Mouse (Mus musculus) forebrain, embryonic 15.5 days (tissue): Measurements from ENCODE around the gene Cachd1. TPM values are rescaled to one million over a fixed set of nuclear protein-coding genes. Genes with fewer than 3 reads are reported as not detected.
A peak's percentile ranks its signal among the peaks of the same experiment; 100 is the strongest.

Experiments
- ATAC-seq: fragments of 200-750 bp; cut with Nextera tagmentation; replicated peaks from 2 replicates; pipeline ENCODE4 v1.8.0; 2017; ENCODE audit warnings: mild to moderate bottlenecking, moderate TSS enrichment, moderate library complexity
- H3K27ac ChIP-seq: fragments of 300-500 bp; sonication (generic); replicated peaks from 2 replicates; pipeline ENCODE4 v1.5.1; 2015; ENCODE audit warnings: mild to moderate bottlenecking, inconsistent platforms
- H3K27me3 ChIP-seq: fragments of 300-500 bp; sonication (generic); 2 replicates; pipeline ENCODE4 v1.6.1; 2015; ENCODE audit warnings: inconsistent platforms
- H3K36me3 ChIP-seq: fragments of 300-500 bp; sonication (generic); 2 replicates; pipeline ENCODE4 v1.6.1; 2015; ENCODE audit warnings: mild to moderate bottlenecking, inconsistent platforms
- H3K4me1 ChIP-seq: fragments of 300-500 bp; sonication (generic); 2 replicates; pipeline ENCODE4 v1.6.1; 2015; ENCODE audit warnings: inconsistent platforms
- H3K4me2 ChIP-seq: fragments of 300-500 bp; sonication (generic); replicated peaks from 2 replicates; pipeline ENCODE4 v1.6.1; 2015; ENCODE audit warnings: mild to moderate bottlenecking, inconsistent platforms
- H3K4me3 ChIP-seq: fragments of 300-500 bp; sonication (generic); 2 replicates; pipeline ENCODE4 v1.5.1; 2015; ENCODE audit warnings: mild to moderate bottlenecking, inconsistent platforms
- H3K9ac ChIP-seq: fragments of 300-500 bp; sonication (generic); replicated peaks from 2 replicates; pipeline ENCODE4 v1.6.1; 2015; ENCODE audit warnings: mild to moderate bottlenecking, inconsistent platforms
- H3K9me3 ChIP-seq: fragments of 300-500 bp; sonication (generic); 2 replicates; pipeline ENCODE4 v1.6.1; 2016; ENCODE audit warnings: inconsistent platforms
- WGBS: fragments of 180-500 bp; shearing (Covaris S2); methylation state at CpG from one replicate; pipeline ENCODE4 v1.1.7; 2015; ENCODE audit warnings: mixed read lengths; 5-methylcytosine and 5-hydroxymethylcytosine counted together
- polyA plus RNA-seq: library from polyadenylated mRNA; unstranded; fragments of >200 nt; fragmentation: Nextera tagmentation; extraction: Ambion mirVana; gene quantifications from 2 replicates; pipeline ENCODE4 v1.2.1, GENCODE M21; 2015

Cachd1 gene
- polyA plus RNA-seq, 1 experiment from 2014 or later, result 18.1 TPM

DNA sequence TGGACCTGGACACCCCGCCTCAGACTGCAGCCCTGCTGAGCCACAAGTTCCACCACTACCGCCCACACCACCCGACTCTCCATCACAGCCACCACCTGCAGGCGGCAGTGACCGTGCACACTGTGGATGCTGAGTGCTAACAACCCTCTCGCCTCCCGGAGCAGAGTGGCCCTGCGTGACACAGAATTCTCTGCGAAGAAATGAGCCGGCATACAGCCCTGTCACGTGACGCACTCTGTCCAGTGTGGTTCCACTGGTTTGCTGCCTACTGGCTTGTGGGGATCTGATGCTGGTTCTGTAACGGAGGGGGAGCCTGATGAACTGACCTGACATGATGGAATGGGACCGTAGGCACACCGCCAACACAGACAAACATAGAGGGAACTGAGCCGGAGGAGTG, 226.5 kb downstream of the Cachd1 start:
- H3K4me1 ChIP-seq, result peaks cover 13% of the 10 kb centered on the region
- 92% methylated on average over 16 of the region's 16 CpGs for WGBS
- no peak overlapping the region for H3K27ac ChIP-seq
- no peak for ATAC-seq
- no peak overlapping the region for H3K9ac ChIP-seq
- no peak overlapping the region for H3K4me2 ChIP-seq
- no peaks in the 10 kb centered on the region for H3K9me3 ChIP-seq
- H3K4me3 ChIP-seq, result no peak overlapping the region
- H3K27me3 ChIP-seq, result no peaks in the 10 kb centered on the region
- peaks cover 9% of the 10 kb centered on the region; the same call in 1 of the 2 replicates for H3K36me3 ChIP-seq

GRCm38 (mm10) chr4:101008362-101008769, 231.9 kb downstream of the Cachd1 start:
- 16% methylated on average over 5 of the region's 5 CpGs for WGBS
- no peak overlapping the region for H3K27ac ChIP-seq
- ATAC-seq, result peak; percentile 67

GRCm38 (mm10) chr4:101009092-101009491, 232.6 kb downstream of the Cachd1 start:
- H3K9ac ChIP-seq, result no peak overlapping the region
- no peaks in the 10 kb centered on the region for H3K36me3 ChIP-seq
- H3K4me3 ChIP-seq, result no peak overlapping the region
- no peak overlapping the region for H3K27ac ChIP-seq
- WGBS, result 74% methylated on average over 4 of the region's 4 CpGs
- no peak for ATAC-seq
- H3K4me1 ChIP-seq, result peaks cover 14% of the 10 kb centered on the region
- no peaks in the 10 kb centered on the region for H3K27me3 ChIP-seq
- no peak overlapping the region for H3K4me2 ChIP-seq
- no peaks in the 10 kb centered on the region for H3K9me3 ChIP-seq

More at GRCm38 (mm10) chr4:101008362-101008769, 231.9 kb downstream of the Cachd1 start:
- H3K9ac ChIP-seq, result no peak overlapping the region
- 0 out of 2 replicates have a peak, but pooled peaks cover 2% of the 10 kb centered on the region for H3K36me3 ChIP-seq
- H3K4me2 ChIP-seq, result no peak overlapping the region
- H3K9me3 ChIP-seq, result no peaks in the 10 kb centered on the region
- no peak overlapping the region for H3K4me3 ChIP-seq
- H3K27me3 ChIP-seq, result no peaks in the 10 kb centered on the region
- H3K4me1 ChIP-seq, result peaks cover 14% of the 10 kb centered on the region

DNA sequence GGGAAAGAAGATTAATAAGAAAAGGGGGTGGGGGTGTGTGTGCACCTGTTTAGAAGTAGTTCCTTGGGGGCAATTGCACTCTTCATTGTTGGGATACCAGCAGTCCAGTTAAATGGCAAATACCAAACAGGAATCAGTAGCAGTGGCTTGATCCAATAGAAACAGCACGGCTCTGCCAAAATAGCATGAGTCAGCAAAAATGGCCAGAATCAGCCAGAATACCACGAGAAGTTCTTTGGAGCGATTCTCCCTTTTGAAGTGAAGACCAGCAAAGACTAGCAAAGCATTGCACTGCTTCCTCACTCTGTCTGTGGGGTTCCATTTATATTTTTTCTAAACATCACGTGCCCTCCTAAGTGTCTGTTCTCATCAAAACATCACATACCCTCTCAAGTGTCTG, 241.3 kb downstream of the Cachd1 start:
- H3K4me3 ChIP-seq, result no peak overlapping the region
- no peak overlapping the region for H3K4me2 ChIP-seq
- H3K36me3 ChIP-seq, result no peaks in the 10 kb centered on the region
- no peaks in the 10 kb centered on the region for H3K4me1 ChIP-seq
- H3K9ac ChIP-seq, result no peak overlapping the region
- H3K27me3 ChIP-seq, result no peaks in the 10 kb centered on the region
- H3K27ac ChIP-seq, result no peak overlapping the region
- WGBS, result 85% methylated on average over 4 of the region's 4 CpGs
- H3K9me3 ChIP-seq, result no peaks in the 10 kb centered on the region
- ATAC-seq, result no peak

DNA sequence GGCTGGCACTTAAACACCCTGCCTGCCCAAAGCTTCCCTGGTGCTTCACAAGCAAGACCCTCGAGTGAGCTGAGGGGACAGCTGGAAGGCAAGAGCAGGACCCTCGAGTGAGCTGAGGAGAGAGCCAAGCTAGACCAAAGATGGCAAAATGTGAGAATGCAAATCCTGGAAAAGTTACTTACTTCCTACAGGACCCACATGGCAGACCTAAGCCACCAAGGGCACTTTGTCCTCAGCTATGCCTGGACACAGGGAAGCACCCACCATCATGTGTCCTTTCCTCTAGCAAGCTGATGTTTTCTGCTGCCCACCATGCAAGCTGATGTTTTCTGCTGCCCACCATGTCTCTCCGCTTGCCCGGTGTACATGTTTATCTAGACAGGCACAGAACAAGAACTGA, 244.1 kb downstream of the Cachd1 start, which contains the start of gene Gm10577:
TSS of gene Gm10577 (minus strand) at position 101 of the 400 bp plus-strand sequence.
- Histone ChIP-seq H3K27ac (no peak within 1 kb of the TSS), H3K9me3 (no peaks in the 10 kb centered on the region), H3K9ac (no peak within 1 kb of the TSS), H3K4me1 (no peaks in the 10 kb centered on the region), H3K36me3 (no peaks in the 10 kb centered on the region), H3K4me3 (no peak within 1 kb of the TSS), H3K27me3 (no peaks in the 10 kb centered on the region), H3K4me2 (no peak within 1 kb of the TSS)
- 83% methylated on average over 4 of the region's 4 CpGs for WGBS
- ATAC-seq, result no peak

GRCm38 (mm10) chr4:101026566-101026965, 250.1 kb downstream of the Cachd1 start:
- no peaks in the 10 kb centered on the region for H3K9me3 ChIP-seq
- no peaks in the 10 kb centered on the region for H3K27me3 ChIP-seq
- no peak overlapping the region for H3K9ac ChIP-seq
- no peak overlapping the region for H3K4me2 ChIP-seq
- H3K4me3 ChIP-seq, result no peak overlapping the region
- no peaks in the 10 kb centered on the region for H3K36me3 ChIP-seq
- ATAC-seq, result peak; percentile 76
- H3K4me1 ChIP-seq, result peaks cover 12% of the 10 kb centered on the region
- peak overlapping the region; percentile 60 for H3K27ac ChIP-seq
- WGBS, result 60% methylated on average over 5 of the region's 5 CpGs

DNA sequence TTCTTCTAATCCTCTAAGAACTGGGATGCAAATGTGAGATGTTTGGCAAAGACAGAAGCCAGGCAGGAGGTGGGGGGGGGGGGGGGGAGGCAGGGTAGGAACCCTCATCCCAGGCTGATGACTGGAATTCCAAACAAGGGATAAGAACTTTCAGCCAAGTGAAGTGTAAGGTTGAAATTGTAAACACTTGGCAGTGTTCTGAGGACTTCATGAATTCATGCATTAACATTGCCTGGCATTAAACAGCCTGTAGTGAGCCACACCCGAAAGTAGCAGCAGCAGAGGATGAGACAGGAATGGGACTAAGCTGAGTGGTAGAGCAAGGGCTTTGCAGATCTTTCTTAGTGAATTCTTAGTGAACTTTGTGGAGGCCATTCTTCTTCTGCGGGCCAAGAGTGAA, 250.5 kb downstream of the Cachd1 start:
- no peak overlapping the region for H3K9ac ChIP-seq
- peak overlapping the region; percentile 60 for H3K27ac ChIP-seq
- H3K4me3 ChIP-seq, result no peak overlapping the region
- H3K4me1 ChIP-seq, result peaks cover 12% of the 10 kb centered on the region
- no peak overlapping the region for H3K4me2 ChIP-seq
- H3K36me3 ChIP-seq, result no peaks in the 10 kb centered on the region
- ATAC-seq, result peak; percentile 91
- no peaks in the 10 kb centered on the region for H3K9me3 ChIP-seq
- no peaks in the 10 kb centered on the region for H3K27me3 ChIP-seq
- 64% methylated on average over 2 of the region's 2 CpGs for WGBS

DNA sequence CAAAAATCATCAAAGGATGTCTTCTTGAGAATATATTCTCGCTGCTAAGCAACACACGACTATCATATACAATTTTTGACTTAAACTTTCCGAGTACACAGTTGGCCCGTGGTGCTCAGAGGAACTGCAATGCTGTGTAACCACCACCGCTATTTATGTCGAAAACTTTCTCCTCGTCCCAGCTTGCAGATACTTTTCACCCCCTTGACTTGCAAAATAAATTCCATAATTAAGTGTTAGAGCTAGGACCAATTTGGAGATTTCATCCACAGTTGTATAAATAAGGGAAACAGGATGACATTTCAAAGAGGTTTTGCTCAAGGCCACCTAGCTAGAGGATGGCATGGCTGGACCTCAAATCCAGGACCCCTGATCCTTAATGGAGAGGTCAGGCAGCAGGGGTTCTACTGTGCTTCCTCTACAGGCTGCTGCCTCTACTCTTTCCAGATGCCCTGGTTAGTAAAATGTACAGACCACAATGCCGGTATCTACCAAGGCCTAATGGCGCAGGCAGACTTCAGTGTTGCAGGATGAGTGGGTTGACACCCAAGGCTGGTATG, 251.5 kb downstream of the Cachd1 start:
- Histone ChIP-seq H3K4me1 (peaks cover 12% of the 10 kb centered on the region), H3K36me3 (no peaks in the 10 kb centered on the region), H3K4me2 (no peak overlapping the region), H3K9ac (no peak overlapping the region), H3K4me3 (no peak overlapping the region), H3K27me3 (no peaks in the 10 kb centered on the region), H3K9me3 (no peaks in the 10 kb centered on the region), H3K27ac (no peak overlapping the region)
- ATAC-seq, result no peak
- WGBS, result 94% methylated on average over 9 of the region's 9 CpGs

DNA sequence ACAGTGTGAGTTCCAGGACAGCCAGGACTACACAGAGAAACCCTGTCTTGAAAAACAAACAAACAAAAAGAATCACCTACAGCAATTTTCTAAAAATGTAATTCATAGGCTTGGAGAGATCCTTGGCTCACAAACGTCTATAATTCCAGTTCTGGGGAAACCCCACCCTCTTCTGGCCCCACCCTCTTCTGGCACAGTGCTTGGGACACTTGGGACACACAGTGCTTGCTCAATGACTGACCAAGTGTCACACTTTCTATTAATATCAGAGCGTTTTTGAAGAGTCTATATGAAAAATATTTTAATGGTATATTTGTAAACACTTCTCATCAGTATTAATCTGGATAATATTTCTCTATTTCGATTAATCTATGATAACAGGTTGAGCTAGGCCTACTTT, 256.6 kb downstream of the Cachd1 start:
- Histone ChIP-seq H3K4me1 (no peaks in the 10 kb centered on the region), H3K9me3 (no peaks in the 10 kb centered on the region), H3K36me3 (no peaks in the 10 kb centered on the region), H3K9ac (no peak overlapping the region), H3K4me3 (no peak overlapping the region), H3K4me2 (no peak overlapping the region), H3K27me3 (no peaks in the 10 kb centered on the region), H3K27ac (no peak overlapping the region)
- no peak for ATAC-seq
- whole genome bisulfite sequencing, result 79% methylated on average over 3 of the region's 3 CpGs

- Histone ChIP-seq H3K4me2 (no peak overlapping the region), H3K4me1 (no peaks in the 10 kb centered on the region), H3K9me3 (no peaks in the 10 kb centered on the region), H3K4me3 (no peak overlapping the region), H3K9ac (no peak overlapping the region), H3K27me3 (no peaks in the 10 kb centered on the region), H3K36me3 (no peaks in the 10 kb centered on the region), H3K27ac (no peak overlapping the region)
- no peak for ATAC-seq
- WGBS, result 77% methylated on average over 5 of the region's 5 CpGs
These were observed 258.7 kb downstream of the Cachd1 start for GRCm38 (mm10) chr4:101035131-101035530.

GRCm38 (mm10) chr4:101037156-101037555, 260.7 kb downstream of the Cachd1 start:
- no peak for ATAC-seq
- no peak overlapping the region for H3K4me2 ChIP-seq
- H3K27me3 ChIP-seq, result no peaks in the 10 kb centered on the region
- H3K9me3 ChIP-seq, result no peaks in the 10 kb centered on the region
- 65% methylated on average over 7 of the region's 7 CpGs for WGBS
- no peaks in the 10 kb centered on the region for H3K4me1 ChIP-seq
- no peak overlapping the region for H3K9ac ChIP-seq
- H3K4me3 ChIP-seq, result no peak overlapping the region
- no peaks in the 10 kb centered on the region for H3K36me3 ChIP-seq
- no peak overlapping the region for H3K27ac ChIP-seq

DNA sequence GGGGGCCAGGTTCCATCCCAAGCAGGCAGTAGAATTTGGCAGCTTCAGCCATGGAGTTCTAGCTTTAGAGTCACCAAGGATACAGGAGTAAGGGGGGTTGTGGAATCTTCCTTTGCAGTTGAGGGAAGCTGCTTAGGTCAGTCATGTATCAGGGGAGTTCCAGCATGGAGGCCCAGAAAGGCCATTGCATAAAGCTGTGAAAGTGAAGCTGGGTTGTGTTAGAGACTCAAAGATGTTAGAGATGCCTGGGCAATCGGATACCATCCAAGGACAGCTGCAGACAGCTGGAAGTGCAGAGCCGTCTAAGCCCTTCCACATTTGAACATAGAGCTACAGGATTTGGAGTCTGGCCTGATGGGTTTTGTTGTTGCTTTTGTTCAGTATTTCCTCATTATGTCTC, 267.2 kb downstream of the Cachd1 start:
- Histone ChIP-seq H3K4me2 (no peak overlapping the region), H3K27me3 (no peaks in the 10 kb centered on the region), H3K36me3 (no peaks in the 10 kb centered on the region), H3K27ac (no peak overlapping the region), H3K9ac (no peak overlapping the region), H3K4me3 (no peak overlapping the region), H3K9me3 (no peaks in the 10 kb centered on the region), H3K4me1 (no peaks in the 10 kb centered on the region)
- 89% methylated on average over 2 of the region's 2 CpGs for WGBS
- no peak for ATAC-seq

DNA sequence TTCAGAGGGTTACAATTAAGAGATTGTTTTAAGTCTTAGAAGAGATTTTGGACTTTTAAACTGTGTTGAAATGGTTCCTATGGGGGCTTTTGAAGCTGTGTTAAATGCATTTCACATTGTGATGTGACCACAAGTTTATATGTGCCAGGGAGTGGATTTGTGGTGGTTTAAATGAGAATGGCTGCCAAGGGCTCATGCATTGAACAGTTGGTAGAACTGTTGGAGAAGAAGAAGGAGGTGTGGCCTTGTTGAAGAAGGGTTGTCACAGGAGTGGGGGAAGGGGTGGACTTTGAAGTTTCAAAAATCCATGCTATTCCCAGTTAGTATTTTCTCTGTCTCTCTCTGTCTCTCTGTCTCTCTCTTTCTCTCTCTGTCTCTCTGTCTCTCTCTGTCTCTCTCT, 267.7 kb downstream of the Cachd1 start:
- Histone ChIP-seq H3K4me2 (no peak overlapping the region), H3K27ac (no peak overlapping the region), H3K9ac (no peak overlapping the region), H3K4me3 (no peak overlapping the region), H3K36me3 (no peaks in the 10 kb centered on the region), H3K4me1 (no peaks in the 10 kb centered on the region), H3K27me3 (no peaks in the 10 kb centered on the region), H3K9me3 (no peaks in the 10 kb centered on the region)
- ATAC-seq, result no peak
